Mouse (Mus musculus) mesoderm, embryonic 11.5 days (tissue): ENCODE measurements around the gene Spred2.
"Not testable (repeated sequence)": the region's sequence is repeated elsewhere in the genome, so short reads cannot be mapped to it uniquely, and the experiment has no call there.

Source experiments
- DNase-seq: peaks from one replicate; pipeline ENCODE4 v3.0.0-alpha.2; 2012; ENCODE audit warnings: low read depth, low spot score

Gene Spred2

DNA sequence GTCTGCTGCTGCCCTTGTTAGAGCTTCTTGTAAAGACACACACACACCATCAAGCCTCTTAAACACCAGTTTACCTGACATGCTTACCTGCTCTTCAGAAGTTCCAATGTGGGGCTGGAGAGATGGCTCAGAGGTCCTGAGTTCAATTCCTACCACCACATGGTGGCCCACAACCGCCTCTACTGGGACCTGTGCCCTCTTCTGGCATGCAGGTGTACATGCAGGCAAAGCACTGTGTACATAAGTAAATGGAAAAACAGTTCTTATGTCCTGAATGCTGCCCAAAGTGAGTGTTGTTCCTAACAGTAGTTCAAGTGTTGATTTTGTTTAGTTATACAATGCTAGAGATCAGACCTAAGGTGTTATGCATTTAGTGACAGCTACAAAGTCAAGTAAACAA lies 132.0 kb downstream of the Spred2 start:
- no peak for DNase-seq

DNA sequence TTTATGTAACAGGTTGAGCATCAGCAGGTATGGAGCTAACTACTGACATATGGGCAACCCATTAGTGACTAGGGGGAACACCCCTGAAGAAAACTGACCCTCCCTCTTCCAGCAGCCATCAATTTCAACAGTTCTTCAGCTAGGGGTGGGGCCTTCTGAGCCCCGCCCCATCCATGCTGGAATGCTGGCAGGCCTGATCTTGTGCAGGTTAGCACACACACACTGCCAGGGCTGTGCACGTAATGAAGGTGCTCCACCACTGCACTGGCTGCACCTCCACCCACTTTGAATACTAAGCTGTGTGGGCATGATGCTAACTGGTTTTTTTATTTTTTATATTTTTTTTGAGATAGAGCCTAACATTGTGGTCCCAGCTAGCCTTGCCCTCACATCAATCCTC lies 133.3 kb downstream of the Spred2 start:
- DNase-seq, result no peak

DNA sequence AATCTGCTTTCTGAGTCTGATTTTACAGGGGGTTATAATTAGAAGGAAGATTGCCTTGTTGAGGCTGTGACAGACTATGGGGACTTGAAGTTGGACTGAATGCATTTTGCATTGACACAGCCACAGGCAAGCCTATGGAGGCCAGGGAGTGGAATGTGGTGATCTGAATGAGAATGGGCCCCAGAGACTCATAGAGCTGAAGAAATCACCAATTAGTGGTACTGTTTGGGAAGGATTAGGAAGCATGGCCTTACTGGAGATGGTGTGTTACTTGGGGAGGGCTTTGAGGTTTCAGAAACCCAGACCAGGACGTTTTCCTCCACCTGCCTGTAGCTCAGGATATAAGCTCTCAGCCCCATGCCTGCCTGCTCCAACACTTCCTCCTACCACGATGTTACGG lies 135.6 kb downstream of the Spred2 start:
- DNase-seq, result no peak

DNA sequence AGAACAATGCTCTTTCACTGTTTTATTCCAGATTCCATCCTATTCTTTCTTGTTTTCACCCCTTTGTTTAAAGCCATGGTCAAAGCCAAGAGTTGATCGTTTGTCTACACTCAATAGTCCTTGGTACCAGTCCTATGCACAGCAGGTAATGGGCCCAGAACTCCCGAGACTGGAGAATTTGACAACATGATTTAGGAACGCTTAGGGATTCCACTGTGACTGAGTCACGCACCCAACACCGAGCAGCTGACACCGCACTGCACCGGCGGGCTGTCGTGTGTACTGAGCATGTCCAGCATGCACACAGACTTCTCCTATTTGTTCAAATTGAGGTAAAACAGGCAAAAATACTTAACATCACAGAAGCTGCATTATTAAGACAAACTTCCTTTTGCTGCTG lies 138.6 kb downstream of the Spred2 start:
- DNase-seq, result not testable (repeated sequence)

DNA sequence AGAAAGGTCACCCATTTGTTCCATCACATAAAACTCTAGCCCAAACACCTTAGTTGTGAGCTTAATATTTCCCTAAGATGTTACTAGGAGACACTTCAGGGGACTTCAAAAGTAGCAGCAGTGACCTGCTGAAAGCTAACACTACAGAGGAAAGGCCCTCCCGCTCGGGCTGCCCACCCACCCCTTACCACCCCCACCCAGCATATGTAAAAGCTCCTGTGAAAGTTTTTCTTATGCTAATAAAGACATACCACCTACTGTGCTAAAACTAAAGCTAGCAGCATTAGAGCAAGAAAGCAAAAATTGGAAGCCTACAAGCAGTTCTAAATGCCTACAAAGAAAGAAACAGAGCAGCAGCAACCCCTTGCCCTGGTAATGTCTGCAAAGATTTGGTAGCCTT lies 139.9 kb downstream of the Spred2 start:
- not testable (repeated sequence) for DNase-seq

DNA sequence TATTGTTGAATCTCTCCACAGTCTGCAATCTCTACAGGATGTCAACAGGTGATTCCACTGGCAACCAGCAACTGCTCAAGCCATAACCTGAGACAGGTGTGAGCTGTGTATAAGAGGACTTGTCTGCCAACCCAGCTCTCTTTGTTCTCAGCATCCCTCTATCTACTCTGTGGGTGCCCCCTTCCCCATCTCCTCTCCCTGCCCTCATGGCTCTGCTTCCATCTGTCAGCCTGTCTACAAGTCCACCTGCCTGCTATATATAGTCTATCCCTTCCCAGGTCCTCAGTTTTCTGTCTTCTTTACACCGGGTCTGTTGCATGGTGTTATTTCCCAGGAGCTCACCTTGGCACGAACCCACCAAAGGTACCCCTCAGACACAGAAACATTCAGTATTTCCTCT lies 140.8 kb downstream of the Spred2 start:
- DNase-seq, result no peak

DNA sequence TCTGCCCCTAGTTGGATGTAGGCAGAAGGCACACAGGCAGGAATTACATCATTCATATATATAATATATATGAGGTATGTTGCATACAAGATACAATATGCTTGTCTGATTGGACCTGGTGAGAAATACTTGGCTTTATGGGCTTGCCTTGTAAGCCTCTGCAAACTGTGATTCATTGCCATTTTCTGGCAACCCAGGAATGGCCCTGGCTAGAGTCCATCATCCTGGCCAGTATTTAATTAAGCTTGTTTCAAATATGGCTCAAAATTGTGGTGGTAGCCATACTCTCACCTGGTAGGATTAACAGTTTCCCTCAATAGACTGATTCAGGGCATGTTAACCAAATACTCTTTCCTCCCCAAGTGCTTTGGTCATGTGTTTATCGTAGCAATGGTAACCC lies 141.9 kb downstream of the Spred2 start:
- DNase-seq, result no peak

DNA sequence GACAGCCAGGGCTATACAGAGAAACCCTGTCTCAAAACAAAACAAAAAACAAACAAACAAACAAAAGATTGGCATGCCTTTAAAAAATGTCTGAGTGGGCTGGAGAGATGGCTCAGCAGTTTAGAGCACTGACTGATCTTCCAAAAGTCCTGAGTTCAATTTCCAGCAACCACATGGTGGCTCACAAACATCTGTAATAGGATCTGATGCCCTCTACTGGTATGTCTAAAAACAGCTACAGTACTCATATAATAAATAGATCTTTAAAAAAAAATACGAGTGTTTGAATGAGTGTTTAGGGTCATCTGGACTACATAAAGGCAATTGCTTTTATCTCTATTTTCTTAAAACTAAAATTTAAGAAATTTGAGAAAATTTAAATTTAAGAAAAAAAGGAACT lies 143.3 kb downstream of the Spred2 start:
- DNase-seq, result no peak

DNA sequence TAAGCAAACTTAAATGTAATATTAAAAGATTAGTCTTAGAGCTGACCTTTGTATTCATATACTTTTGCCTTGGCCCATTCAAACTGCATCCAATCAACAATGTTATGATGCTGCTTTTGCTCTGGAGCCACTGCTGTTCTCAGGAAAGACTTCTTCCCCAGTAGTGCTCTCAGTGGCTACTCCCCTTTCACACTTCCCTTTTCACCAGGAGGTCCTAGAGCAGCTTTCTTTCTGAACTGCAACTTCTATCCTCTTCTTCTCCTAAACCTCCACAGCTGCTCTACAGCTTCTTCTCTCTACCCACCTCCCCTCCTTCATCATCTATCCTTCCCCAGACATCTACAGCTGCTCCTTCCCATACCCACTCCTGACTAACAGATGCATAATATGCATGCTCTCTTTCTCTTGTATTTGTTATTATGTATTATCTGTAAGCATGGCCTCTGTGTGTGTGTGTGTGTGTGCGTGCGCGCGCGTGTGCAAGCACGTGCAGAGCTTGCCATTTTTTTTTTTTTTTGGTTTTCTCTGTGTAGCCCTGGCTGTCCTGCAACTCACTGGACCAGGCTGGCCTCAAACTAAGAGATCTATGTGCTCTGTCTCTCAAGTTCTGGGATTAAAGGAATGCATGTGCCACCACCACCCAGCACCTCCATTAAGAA lies 144.3 kb downstream of the Spred2 start:
- DNase-seq, result no peak

DNA sequence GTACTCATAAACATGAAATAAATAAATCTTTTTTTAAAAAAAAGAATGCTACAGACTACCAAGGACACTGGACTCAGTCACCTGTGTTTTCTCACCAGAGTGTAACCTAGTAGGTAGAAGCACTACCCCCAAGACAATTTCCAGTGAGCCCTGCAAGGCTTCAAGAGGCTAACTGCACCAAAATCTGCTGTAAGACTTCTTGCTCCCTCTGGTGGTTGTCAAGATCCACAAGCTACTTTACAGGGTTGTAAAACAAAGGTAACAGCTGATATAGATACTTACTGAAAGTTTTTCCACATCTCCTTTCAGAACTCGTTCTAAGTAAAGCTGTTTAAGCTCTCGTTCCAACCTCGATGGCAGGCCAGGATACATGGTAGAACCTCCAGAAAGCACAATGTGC lies 148.0 kb downstream of the Spred2 start:
- DNase-seq, result peak; percentile 40

DNA sequence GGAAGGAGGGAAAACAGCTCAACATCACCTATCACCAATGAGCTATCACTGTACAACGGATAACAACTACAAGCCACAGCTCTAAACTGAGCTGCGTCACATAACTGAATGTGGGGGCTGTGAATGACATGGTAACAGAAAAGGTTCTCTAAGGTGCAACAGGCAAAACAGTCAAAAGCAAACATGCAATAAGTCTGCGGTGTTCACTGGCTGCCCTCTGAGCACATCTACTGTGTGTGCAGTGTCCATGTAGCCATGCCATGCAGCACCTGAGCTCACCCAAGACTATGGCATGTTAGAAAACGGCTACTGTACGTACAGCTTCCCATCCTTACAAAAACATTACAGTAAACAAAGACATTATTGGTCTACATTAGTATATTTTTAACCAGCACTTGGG lies 148.7 kb downstream of the Spred2 start:
- no peak for DNase-seq
